Mouse (Mus musculus) forebrain, postnatal 0 days (tissue): ENCODE results near the gene Tent2. TPM values are rescaled to one million over a fixed set of nuclear protein-coding genes. Genes with fewer than 3 reads are reported as not detected.

Experiments
- ATAC-seq: fragments of 200-750 bp; cut with Nextera tagmentation; 2 replicates; pipeline ENCODE4 v1.8.0; 2017; ENCODE audit warnings: mild to moderate bottlenecking, moderate library complexity
- DNase-seq: peaks from one replicate; pipeline ENCODE4 v3.0.0-alpha.2; 2015
- H3K27ac ChIP-seq: fragments of 300-500 bp; sonication (generic); 2 replicates; pipeline ENCODE4 v1.5.1; 2014; ENCODE audit warnings: low read depth, mild to moderate bottlenecking, antibody characterized with exemption, low read length, moderate library complexity, mixed read lengths
- H3K27me3 ChIP-seq: fragments of 300-500 bp; sonication (generic); 2 replicates; pipeline ENCODE4 v1.6.1; 2014; ENCODE audit warnings: mild to moderate bottlenecking, low read length, mixed read lengths; ENCODE audit not compliant: insufficient read depth
- H3K36me3 ChIP-seq: fragments of 300-500 bp; sonication (generic); 2 replicates; pipeline ENCODE4 v1.6.1; 2014; ENCODE audit warnings: mild to moderate bottlenecking, moderate library complexity; ENCODE audit not compliant: insufficient read depth
- H3K4me1 ChIP-seq: fragments of 300-500 bp; sonication (generic); 2 replicates; pipeline ENCODE4 v1.6.1; 2014; ENCODE audit warnings: antibody characterized with exemption; ENCODE audit not compliant: insufficient read depth
- H3K4me2 ChIP-seq: fragments of 300-500 bp; sonication (generic); 2 replicates; pipeline ENCODE4 v1.6.1; 2014; ENCODE audit warnings: low read depth, mild to moderate bottlenecking, moderate library complexity
- H3K4me3 ChIP-seq: fragments of 300-500 bp; sonication (generic); 2 replicates; pipeline ENCODE4 v1.5.1; 2014; ENCODE audit warnings: low read depth, low read length, mixed read lengths
- H3K9ac ChIP-seq: fragments of 300-500 bp; sonication (generic); 2 replicates; pipeline ENCODE4 v1.6.1; 2014; ENCODE audit warnings: mild to moderate bottlenecking
- H3K9me3 ChIP-seq: fragments of 300-500 bp; sonication (generic); 2 replicates; pipeline ENCODE4 v1.6.1; 2016; ENCODE audit warnings: low read length
- CTCF ChIP-seq: sonication (generic); IDR thresholded peaks from 2 replicates; pipeline ENCODE4 v1.5.1; 2016; ENCODE audit warnings: antibody characterized with exemption, control low read depth, low read depth
- WGBS: fragments of 180-500 bp; shearing (Covaris S2); extraction: QIAGEN DNeasy Blood & Tissue Kit; methylation state at CpG from one replicate; pipeline ENCODE4 v1.1.7; 2014; 5-methylcytosine and 5-hydroxymethylcytosine counted together
- polyA plus RNA-seq: library from polyadenylated mRNA; unstranded; fragments of >200 nt; fragmentation: Nextera tagmentation; extraction: Ambion mirVana; gene quantifications from 2 replicates; pipeline ENCODE4 v1.2.1, GENCODE M21; 2015
- total RNA-seq: library from RNA; depleted of rRNA; stranded (reverse); fragments of >200 nt; gene quantifications from 2 replicates; pipeline ENCODE4 v1.2.3, GENCODE M21; 2014

Gene Tent2
- total and polyA plus RNA-seq, 2 experiments from 2014 or later = 27.5 to 51.7 TPM

GRCm38 (mm10) chr13:93130674-93131073 lies 61.5 kb downstream of the Tent2 start:
- no peaks in the 10 kb centered on the region for H3K4me1 ChIP-seq
- no peak for ATAC-seq
- WGBS = 91% methylated on average over 3 of the region's 3 CpGs

GRCm38 (mm10) chr13:93128961-93129360 lies 63.2 kb downstream of the Tent2 start:
- no peak overlapping the region for H3K4me3 ChIP-seq
- DNase-seq (no peak), ATAC-seq (peak; percentile 53; the same call in 1 of the 2 replicates)
- no peaks in the 10 kb centered on the region for H3K36me3 ChIP-seq
- no peak overlapping the region for H3K27ac ChIP-seq
- no peaks in the 10 kb centered on the region for H3K4me1 ChIP-seq
- no peak overlapping the region for H3K9ac ChIP-seq
- TF ChIP-seq CTCF = no peak
- H3K9me3 ChIP-seq = no peaks in the 10 kb centered on the region
- no peak overlapping the region for H3K4me2 ChIP-seq
- H3K27me3 ChIP-seq = no peaks in the 10 kb centered on the region
- WGBS = 62% methylated on average over 5 of the region's 5 CpGs

More at GRCm38 (mm10) chr13:93130674-93131073, 61.5 kb downstream of the Tent2 start:
- TF ChIP-seq CTCF = no peak
- Histone ChIP-seq H3K4me2 (no peak overlapping the region), H3K9ac (no peak overlapping the region), H3K27ac (no peak overlapping the region), H3K36me3 (no peaks in the 10 kb centered on the region), H3K4me3 (no peak overlapping the region), H3K27me3 (no peaks in the 10 kb centered on the region), H3K9me3 (no peaks in the 10 kb centered on the region)
- no peak for DNase-seq

GRCm38 (mm10) chr13:93128111-93128860 lies 63.9 kb downstream of the Tent2 start:
- DNase-seq = no peak
- no peaks in the 10 kb centered on the region for H3K9me3 ChIP-seq
- no peak overlapping the region for H3K4me3 ChIP-seq
- ATAC-seq = peak; percentile 85
- H3K9ac ChIP-seq = no peak overlapping the region
- WGBS = 75% methylated on average over 8 of the region's 8 CpGs
- TF ChIP-seq CTCF = no peak
- H3K27ac ChIP-seq = 0 out of 2 replicates have a peak overlapping the region, but pooled peaks have one; percentile 2
- H3K4me1 ChIP-seq = no peaks in the 10 kb centered on the region
- no peak overlapping the region for H3K4me2 ChIP-seq
- no peaks in the 10 kb centered on the region for H3K36me3 ChIP-seq
- no peaks in the 10 kb centered on the region for H3K27me3 ChIP-seq

GRCm38 (mm10) chr13:93122321-93122720 lies 69.9 kb downstream of the Tent2 start:
- Histone ChIP-seq H3K4me3 (no peak overlapping the region), H3K4me1 (no peaks in the 10 kb centered on the region), H3K27me3 (no peaks in the 10 kb centered on the region), H3K4me2 (no peak overlapping the region), H3K9ac (no peak overlapping the region), H3K9me3 (no peaks in the 10 kb centered on the region), H3K36me3 (no peaks in the 10 kb centered on the region), H3K27ac (no peak overlapping the region)
- DNase-seq (no peak), ATAC-seq (peak; percentile 56)
- WGBS = 81% methylated on average over 9 of the region's 9 CpGs
- TF ChIP-seq CTCF = no peak

- DNase-seq (no peak), ATAC-seq (no peak)
- Histone ChIP-seq H3K27me3 (no peaks in the 10 kb centered on the region), H3K36me3 (no peaks in the 10 kb centered on the region), H3K27ac (no peak overlapping the region), H3K9me3 (no peaks in the 10 kb centered on the region), H3K4me1 (no peaks in the 10 kb centered on the region), H3K9ac (no peak overlapping the region), H3K4me2 (no peak overlapping the region), H3K4me3 (no peak overlapping the region)
- 67% methylated on average over 7 of the region's 7 CpGs for WGBS
- no peak for TF ChIP-seq CTCF
Observed at GRCm38 (mm10) chr13:93117241-93117640, 74.9 kb downstream of the Tent2 start.

- no peak for DNase-seq
- no peak for TF ChIP-seq CTCF
Observed at GRCm38 (mm10) chr13:93102340-93103090, 89.7 kb downstream of the Tent2 start.

GRCm38 (mm10) chr13:93098596-93098995 lies 93.6 kb downstream of the Tent2 start:
- Histone ChIP-seq H3K27me3 (no peaks in the 10 kb centered on the region), H3K36me3 (no peaks in the 10 kb centered on the region), H3K4me1 (no peaks in the 10 kb centered on the region), H3K9ac (no peak overlapping the region), H3K4me3 (no peak overlapping the region), H3K4me2 (no peak overlapping the region), H3K27ac (no peak overlapping the region), H3K9me3 (no peaks in the 10 kb centered on the region)
- no peak for DNase-seq
- no peak for TF ChIP-seq CTCF
- 79% methylated on average over 3 of the region's 3 CpGs for WGBS
- no peak for ATAC-seq

More at GRCm38 (mm10) chr13:93102340-93103090, 89.7 kb downstream of the Tent2 start:
- Histone ChIP-seq H3K9me3 (no peaks in the 10 kb centered on the region), H3K27me3 (no peaks in the 10 kb centered on the region), H3K36me3 (no peaks in the 10 kb centered on the region), H3K4me3 (no peak overlapping the region), H3K4me1 (no peaks in the 10 kb centered on the region), H3K9ac (no peak overlapping the region), H3K27ac (no peak overlapping the region), H3K4me2 (no peak overlapping the region)
- 63% methylated on average over 4 of the region's 4 CpGs for WGBS
- ATAC-seq = no peak
